Mouse (Mus musculus) liver (tissue): ENCODE data around the gene Hspb3.
A peak's percentile ranks its signal among the peaks of the same experiment; 100 is the strongest.

Experiments used
- DNase-seq: peaks from one replicate; pipeline ENCODE4 v3.0.0-alpha.2; 2020; ENCODE audit warnings: mixed read lengths

Hspb3 gene

DNA sequence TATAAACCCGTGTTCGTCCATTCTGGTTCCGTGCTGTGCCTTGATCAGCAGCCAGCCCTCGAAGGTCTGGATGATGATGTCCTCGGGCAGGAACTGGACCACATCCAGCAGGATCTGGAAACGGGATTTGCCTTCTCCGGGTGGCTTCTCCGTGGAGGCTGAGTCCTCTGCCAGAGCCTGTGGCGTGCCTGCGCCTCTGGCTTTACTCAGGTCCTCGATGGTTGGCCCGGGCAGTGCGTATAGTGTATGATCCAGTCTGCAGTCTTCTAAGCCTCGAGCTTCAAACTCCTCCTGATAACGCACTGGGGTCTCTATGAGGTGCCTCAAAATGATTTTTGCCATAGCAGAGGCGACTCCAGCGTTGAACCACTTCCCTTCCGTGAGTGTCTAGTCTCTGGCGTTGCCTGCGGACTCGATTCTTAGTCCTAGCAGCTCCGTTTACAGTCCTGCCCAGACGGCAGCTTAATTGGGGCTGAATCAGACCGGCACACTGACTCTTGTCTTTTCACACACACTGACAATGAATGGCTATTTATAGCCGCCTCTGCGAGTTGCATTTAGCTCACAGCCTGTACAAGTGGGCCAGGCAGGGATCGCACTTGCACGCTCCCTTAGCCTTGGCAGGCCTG is at the start of gene Hspb3:
Hspb3 (minus strand) TSS at position 526 of the 629 bp plus-strand sequence.
- no peak for DNase-seq

DNA sequence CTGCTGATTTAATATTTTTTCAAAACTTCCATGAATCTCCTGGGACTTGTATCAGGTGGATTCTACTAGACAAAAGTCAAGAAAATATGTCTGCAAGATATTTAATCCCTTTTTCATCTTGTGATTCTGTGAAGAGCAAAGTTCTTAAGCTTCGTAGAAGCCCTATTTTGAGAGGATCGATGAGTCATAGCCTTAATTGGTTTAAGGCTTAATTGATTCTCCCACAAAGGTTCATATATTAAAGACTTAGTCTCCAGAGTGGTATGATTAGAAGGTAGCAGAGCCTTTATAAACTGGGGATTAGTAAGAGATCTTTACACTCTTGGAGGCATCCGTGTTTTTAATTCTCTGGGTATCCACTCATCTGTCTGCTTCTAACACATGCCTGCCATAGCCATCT is 49.7 kb upstream of the Hspb3 start:
- DNase-seq, result no peak

DNA sequence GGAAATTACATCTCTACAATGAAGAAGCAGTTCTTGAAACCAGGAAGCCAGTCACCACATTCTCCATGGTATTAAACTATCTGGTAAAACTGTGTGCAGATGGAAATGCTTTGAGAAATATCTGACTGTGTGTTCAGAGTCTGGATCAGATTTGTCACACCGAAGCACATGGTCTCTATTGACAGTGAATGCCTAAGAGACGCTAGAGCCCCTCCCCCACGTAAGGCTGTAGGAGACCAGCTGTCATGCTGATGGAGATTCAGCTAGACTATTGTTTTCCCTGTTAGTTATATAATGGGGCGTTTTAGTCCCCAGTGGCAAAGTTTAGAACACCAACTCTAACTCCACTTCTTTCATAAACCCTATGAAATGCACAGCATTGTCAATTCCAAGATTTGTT is 42.7 kb upstream of the Hspb3 start:
- DNase-seq, result no peak

DNA sequence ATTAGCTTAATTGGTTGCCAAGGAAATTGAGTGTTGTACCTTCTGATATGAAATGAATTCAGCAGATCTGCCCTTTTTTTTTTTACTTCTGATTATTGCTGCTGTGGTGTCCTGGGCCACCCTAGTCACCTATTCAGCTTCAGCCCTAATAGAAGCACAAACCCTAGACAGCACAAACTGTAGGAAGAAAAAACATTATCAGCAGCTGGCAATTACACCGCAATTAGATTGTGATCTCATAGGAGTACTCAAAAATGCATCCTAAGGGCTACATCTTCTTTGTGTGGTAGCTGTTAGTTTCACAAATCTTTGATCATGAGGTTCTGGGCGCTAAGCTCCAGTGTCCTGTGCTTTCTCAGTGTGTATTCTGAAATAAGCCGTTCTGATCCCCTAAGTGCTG is 37.7 kb upstream of the Hspb3 start:
- DNase-seq, result no peak

DNA sequence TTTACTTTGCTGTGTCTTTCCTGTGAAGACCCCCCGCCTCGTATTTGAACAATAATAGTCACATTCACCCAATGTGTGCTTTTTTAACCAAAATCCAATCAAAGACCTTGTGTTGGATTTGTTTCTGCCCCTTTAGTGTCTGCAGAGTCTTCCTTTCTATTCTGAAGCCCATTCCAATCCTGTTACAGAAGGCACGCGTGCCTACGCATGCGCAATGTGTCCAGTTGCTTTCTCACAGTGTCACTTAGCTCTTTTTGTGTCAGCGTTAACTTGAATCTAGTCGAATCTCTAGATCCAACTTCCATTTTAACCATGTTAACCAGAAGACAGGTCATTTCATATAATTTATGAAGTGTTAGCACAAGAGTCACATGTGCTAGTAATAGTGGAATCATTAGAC is 36.5 kb upstream of the Hspb3 start:
- no peak for DNase-seq

DNA sequence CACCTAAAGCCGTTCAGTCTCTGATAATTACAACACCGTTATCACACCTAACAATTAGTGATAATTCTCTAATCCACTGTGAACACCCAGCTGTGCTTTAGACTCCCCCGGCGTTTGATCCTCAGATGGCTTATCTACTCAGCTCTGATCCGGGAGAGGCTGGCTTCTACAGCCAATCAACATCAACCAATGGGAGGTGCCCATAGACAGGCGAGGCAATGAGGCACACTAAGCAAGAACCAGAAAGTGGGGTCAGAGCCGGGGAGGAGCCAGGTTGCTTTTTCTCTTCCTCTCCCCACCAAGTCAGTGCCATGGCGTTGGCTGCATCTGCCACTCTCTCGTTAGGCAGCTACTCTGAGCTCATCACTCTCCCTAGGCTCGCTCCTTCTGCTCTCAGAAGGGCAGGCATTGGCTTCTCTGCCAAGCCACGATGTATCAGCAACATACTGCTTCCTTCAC is 36.0 kb upstream of the Hspb3 start:
- peak; percentile 60 for DNase-seq

DNA sequence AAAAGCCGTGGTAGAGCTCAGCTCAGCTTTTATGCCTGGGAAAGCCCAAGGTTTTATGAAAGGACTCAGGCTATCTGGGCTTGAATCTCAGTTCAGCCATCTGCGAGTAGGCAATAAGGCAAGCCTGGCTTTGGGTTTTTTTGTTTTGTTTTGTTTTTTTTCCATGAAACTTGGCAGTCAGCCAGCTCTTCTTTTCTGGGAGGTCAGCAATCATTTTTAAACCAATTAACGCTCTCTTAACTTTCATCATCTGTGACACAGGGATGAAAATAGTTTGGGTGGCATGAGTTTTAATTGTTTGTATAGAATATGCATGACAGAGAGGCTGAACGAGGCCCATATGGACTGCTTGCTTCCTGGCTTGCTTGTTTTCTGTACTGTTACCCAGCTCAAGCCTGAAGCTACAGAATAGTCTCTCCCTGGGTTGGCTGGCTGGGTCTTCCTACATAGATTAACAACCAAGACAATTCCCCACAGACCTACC is 33.4 kb upstream of the Hspb3 start:
- no peak for DNase-seq

DNA sequence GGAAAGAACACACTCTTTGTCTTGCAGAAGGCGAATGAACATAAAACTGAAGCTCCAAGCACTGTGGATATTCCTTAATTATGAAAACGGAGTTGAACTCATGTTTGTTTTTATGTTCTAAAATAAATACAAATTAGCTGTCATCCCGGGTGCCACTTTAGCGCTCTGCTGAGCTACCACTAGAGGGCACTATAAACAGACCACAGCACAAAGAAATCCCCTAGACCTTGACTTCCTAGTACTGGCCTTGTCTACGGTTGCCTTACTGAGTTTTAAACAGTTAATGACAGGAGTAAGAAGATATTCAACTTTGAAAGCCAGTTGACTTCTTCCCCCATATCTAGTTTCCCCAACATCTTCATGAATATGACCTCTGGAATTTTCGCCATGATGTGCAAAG is 29.9 kb upstream of the Hspb3 start:
- peak; percentile 36 for DNase-seq

DNA sequence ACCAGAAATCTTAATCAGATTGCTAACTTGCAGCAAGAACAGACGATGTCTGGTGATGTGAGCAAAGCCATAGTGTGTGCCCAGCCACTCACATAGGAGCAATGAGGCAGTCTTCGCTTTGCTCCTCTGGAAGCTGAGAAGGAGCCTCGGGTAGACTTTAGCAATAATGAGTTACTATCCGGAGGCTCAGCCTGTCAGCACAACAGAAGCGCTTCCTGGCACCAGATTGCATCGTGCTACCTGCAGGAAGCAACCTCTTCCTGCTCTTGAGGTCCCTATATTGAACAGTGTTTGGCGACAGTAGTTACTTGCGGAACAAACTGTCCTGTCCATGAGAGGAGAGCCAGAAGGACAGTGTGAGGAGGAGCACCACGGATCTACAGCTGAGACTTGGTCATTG is 28.2 kb upstream of the Hspb3 start:
- no peak for DNase-seq

DNA sequence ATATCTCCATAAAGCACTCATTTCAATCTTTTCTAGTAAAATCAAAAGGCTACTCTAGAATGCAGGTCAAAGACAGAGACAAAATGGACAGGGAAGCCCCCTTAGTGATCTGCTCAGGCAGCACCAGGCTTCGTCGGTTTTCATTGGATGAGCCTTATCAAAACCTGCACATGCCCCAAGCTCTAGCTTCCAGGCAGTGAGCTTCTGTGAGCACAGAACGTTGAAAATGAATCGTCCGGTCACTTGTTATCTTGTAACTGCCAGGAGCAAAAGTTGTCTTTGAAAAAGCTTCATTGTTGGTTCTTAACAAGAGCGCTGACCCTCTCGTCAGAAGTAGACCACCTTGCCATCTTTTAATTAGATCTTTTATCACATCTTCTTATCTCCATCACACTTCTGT is 26.4 kb upstream of the Hspb3 start:
- peak; percentile 35 for DNase-seq

DNA sequence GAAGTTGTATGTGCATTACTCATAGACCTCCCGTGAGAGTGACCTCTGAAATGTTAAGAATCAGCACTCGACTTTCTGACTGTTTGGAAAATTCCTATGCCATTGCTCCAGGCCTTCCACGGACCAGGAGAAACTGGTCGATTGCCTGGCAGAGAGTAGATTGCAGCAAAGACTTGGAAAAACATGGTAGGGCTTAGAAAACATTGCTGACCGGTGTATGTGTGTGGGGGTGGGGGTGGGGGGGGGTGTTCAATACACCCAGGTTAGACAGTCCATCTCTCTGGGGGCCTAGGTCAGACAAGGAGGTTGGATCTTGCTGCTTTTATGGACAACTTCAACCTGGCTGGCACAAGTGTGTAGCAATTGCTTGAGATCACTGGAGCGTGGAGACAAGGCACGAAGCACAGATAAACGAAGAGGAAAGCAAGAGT is 23.2 kb upstream of the Hspb3 start:
- no peak for DNase-seq

DNA sequence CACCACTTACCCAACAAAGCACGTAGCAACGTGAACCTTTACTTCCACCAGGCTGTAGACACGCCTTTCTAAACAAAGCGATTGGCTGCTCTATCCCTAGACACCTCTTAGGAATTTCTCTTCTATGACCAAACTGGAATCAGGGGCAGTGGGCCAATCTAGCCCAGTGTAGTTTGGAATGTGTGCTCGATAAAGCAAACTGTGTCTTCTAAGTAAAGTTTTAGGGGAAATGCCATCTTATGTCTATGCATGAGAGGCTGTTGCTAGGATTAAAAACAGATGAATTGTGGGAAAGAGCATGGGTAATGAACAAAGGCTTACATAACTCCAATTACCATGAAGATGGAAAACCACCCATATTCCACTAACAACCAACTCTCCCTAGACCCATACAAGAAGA is 19.3 kb upstream of the Hspb3 start:
- DNase-seq, result no peak

DNA sequence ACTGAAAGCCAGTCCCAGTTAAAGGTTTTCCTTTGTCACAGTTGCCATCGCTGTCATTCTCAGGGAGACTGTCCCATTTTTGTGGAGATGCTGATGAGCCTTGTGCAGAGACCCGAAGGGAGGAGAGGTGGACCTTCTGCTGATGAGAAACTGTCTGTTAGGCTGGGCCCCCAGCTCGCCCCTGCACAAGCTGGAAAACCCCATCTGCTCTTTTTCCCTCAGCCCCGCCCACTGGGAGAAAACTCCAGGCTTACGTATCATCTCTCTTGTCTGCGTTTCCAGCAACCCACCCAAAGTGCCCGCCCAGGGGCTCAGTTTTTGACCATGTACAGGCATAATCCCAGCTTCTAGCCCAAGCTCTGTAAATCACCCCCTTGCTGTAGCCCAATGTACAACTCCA is 17.2 kb upstream of the Hspb3 start:
- no peak for DNase-seq

DNA sequence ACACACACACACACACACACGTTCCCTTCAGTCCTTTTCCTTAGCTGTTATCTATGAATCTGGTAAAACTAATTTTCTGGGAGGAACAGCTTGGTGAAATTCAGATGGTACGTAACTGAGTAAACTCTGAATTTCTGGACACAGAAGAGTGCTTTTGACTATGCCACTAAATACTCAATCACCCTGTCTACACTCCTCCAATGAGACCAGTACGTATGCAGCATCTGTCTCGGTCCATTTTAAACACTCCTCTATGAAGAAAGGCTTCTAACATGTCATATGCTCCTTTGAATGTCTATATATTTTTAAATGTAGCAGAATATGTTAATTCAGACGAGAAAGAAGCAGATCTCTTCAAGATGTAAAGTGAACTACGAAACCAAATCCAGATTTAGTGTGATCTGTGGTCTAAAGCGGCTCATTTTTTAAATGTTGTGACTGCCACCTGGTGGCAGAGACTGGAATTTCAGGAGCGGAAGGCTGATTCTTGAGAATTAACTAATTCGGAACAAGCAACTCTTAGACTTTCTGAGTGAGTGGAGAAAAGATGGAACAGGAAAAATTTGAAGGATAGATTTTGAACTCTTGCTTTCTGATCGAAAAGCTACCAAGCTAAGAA is 6.1 kb upstream of the Hspb3 start:
- peak; percentile 63 for DNase-seq

DNA sequence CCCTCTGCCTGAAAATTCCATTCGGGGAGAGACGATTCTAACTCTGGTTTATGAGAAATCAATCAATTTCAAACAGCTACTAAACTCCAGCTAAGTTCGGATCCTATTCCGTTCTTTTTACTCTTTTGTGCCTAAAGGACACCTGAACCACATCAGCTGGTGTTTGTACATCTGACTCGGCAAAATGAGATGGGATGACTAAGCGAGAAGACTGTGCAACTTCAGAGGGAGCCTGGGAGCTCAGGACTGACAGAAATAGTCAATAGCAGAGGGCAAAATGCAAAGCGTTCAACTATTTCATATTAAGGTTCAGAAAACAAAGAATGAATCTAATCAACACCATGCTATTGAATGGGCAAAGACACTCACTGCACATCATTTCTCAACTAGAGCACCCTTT is 407 bp upstream of the Hspb3 start:
- DNase-seq, result no peak

DNA sequence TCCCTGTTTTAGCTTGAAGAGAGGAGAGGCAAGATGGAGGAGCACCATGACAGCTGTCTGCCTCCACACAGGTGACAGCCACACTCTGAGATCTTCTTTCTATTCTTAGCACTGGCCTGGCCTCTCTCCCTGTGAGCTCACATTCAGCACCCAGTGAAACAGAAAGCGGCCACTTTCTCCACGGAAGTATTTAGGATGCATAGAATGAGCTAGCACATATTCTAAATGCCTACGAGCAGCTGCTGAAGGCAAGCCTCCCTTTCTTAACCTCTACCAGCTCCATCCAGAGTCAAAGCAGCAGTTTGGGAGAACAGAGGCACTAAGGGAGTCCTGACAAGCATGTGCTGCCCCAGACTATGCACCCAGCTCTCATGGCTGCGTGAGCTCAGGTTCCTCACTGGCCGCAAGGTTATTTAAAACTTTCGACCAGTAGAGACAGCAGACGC is 1.6 kb downstream of the Hspb3 start:
- no peak for DNase-seq

DNA sequence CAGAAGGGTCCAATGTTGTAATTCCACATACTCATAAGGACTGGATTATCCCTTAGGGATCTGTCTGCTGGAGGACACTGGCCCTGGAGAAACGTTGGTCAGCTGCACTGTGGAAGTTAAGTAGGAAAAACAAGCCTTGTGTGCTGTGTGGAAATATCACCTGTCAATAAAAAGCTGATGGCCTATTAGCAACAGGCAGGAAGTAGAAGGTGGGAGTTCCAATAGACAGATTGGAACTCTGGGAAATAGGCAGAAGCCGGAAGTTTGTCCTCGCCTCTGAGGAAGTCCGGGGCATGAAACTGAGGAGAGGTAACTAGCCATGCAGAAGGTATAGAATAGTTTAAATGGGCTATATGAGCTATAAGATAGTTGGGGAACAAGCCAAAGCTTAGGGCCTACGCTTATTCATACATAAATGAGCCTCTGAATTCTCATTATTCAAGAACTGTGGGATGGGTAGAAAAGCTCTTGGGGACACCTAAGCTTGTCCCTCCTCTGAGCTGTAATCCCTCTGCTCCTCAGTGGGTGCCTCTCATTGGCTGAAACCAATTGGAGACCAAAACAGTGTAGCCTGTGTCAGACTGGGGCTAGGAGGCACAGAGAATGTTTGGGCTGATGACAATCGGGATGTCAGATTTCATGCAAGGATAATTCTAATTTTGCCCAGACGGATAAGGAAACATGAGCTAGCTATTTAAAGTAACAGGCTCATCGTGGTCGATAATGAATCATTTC is 2.7 kb downstream of the Hspb3 start:
- DNase-seq, result no peak

DNA sequence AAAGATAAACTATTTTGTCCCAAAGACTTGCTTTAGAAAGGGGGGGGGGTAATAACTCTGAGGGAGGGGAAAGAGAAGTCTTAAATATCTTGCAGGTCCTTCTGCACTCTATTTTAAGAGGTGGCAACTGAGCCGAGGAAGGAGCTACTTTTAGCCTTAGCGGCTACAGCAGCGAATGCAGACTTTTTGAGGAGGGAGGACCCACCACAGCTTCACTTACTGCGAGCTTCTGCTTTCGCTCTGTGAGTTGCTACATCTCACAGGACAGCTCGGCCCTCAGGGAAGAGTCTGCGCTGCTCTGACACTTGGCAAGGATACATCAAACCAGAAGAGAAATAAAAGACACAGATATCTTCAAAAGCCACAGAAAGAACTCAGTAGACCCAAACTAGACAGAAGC is 6.3 kb downstream of the Hspb3 start:
- no peak for DNase-seq

DNA sequence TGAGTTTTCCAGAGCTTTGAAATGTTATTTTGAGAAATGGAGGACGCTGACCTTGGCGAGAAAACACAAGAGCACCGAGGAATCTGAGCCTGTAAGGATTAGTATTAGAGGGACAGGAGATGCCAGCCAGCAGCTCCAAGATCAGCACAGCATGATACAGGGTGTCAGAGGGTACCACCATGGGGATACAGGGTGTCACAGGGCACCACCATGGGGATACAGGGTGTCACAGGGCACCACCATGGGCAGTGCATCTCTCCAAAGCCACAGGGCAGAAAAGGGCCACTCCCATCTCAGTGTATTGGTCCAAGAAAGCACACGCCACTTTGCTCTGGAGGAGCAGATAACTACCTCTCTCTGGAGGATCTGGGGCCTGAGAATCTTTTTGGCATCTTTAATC is 6.8 kb downstream of the Hspb3 start:
- DNase-seq, result no peak

DNA sequence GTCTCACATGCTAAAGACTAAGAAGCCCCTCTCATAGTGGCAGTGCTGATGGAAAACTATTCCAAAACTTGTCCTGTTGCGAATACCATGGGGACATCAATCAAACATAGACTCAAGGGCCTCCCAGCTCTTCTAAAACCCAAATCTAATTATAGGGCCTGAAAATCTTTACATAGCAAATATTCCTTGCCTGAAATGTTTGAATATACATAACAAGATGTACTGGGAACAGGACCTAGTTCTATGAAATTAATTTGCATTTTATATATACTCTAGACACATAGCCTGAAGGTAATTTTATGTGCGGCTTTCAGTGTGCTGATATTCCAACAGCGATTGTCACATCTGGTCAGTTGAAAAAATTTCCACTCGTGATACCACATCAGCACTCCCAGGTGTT is 8.0 kb downstream of the Hspb3 start:
- DNase-seq, result no peak

DNA sequence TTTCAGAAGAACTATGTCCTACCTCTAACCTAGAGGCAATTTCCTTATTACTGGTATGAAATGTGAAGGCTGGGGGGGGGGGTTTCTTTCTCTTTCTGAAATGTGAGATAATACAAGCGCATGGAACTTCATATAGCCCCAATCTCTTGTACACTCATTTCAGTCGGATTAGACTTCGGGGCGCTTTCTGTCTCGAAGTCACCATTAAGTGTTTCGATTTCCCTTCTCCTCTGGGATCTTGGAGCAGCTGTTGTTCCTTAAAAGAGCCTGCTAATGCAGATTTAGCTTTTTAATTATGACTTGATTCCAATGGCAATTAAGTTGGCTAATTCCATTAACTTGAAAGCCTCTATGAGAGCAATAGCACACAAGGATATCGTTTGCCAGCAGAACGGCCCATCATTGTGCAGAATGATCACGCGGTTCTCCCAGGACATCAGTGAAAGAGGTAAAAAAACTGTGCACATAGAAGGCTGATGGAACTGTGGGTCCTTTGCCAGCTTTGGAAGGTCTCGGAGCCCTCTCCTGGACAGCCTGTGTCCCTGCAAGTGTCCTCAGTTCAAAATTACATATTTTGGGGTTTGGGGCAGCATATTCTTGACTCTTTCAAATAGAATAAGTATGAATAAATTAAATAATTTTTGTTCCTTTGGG is 22.4 kb downstream of the Hspb3 start:
- no peak for DNase-seq

DNA sequence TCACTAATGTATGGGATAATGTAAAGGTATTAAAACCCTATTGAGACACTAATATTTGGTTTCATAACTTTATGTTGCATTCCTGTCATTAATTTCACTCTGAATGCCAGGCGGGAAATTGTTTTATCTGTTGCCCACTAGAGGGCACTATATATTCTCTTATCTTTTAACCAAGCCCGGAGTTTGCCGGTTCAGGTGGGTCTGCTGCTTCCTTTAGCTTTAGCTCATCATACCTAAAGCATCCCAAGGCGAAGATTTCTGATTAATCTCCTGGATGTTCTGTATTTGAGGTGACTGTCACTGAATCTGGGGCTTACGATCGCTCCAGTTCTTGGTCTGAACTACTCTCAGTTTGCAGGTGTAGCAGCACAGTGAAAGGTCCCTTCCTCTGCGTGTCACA is 24.6 kb downstream of the Hspb3 start:
- no peak for DNase-seq

DNA sequence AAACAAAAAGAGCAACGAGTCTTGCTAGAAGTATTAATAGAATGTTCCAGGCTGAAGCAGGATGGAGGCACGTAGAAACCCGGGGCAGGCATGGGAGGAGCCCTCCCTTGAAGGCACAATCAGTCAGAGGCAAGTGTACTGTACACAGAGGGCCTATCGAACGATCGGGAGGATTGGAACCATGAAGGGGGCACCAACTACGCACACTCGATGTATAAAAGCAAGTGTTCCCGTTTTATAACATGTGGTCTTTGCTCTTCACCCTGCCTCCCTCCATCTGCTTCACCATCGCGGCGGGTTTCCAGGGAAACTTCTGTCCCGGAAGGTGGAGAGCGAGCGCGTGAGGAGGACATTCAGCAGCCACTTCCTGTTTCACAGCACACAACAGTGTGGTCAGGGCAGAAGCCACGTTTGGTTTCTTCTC is 27.7 kb downstream of the Hspb3 start:
- no peak for DNase-seq
